In genomic region chr4:119854307-119855144, GRCm38 (mm10) we compare ENCODE assay signal across 13 mouse cellular contexts.
DNase-seq lines count a peak whose midpoint lies in the region; ATAC-seq and TF ChIP-seq lines count a peak whose summit lies in the region.
"Had no signal": no experiment of that assay in that cellular context is flagged by ENCODE, and none has a peak within 500 bp of the region (broad histone marks: within the 10 kb centered on the region; RNA-seq: fewer than 3 reads in every experiment).

No protein-coding gene starts in this region.

- ATAC-seq in hindbrain, embryonic 13.5 days (ENCODE audit: low FRiP score), result peak; percentile 75; the same call in 1 of the 2 replicates
- ATAC-seq in hindbrain, embryonic 12.5 days (ENCODE audit: low FRiP score), result no peak
- ATAC-seq in lung, postnatal 0 days, result peak; percentile 88
- ATAC-seq in embryonic facial prominence, embryonic 14.5 days (ENCODE audit: low read depth), result peak; percentile 60
- ATAC-seq: CD4-positive, CD25-positive, alpha-beta regulatory T cell, adult 4 months; Patski had no signal

- 64% methylated on average over 9 of the region's 9 CpGs for WGBS in hindbrain, embryonic 13.5 days
- WGBS in hindbrain, embryonic 12.5 days, result 69% methylated on average over 9 of the region's 9 CpGs
- 60% methylated on average over 9 of the region's 9 CpGs for WGBS in lung, postnatal 0 days
- 48% methylated on average over 9 of the region's 9 CpGs for WGBS in embryonic facial prominence, embryonic 14.5 days

- no peak for TF ChIP-seq EP300 in lung, postnatal 0 days (IDR thresholded peaks at IDR 0.05)

- H3K27ac ChIP-seq in hindbrain, embryonic 13.5 days, result no peak overlapping the region
- no peak overlapping the region for H3K27ac ChIP-seq in hindbrain, embryonic 12.5 days
- no peak overlapping the region for H3K27ac ChIP-seq in lung, postnatal 0 days (ENCODE audit: low read length)
- H3K27ac ChIP-seq in embryonic facial prominence, embryonic 14.5 days (replicated peaks; ENCODE audit: low read depth, low read length), result no peak overlapping the region
- H3K27ac ChIP-seq: macrophage had no signal

- H3K9me3 ChIP-seq in hindbrain, embryonic 13.5 days, result no peaks in the 10 kb centered on the region
- H3K9me3 ChIP-seq in hindbrain, embryonic 12.5 days (replicated peaks), result no peaks in the 10 kb centered on the region
- no peaks in the 10 kb centered on the region for H3K9me3 ChIP-seq in lung, postnatal 0 days (ENCODE audit: low read length)
- no peaks in the 10 kb centered on the region for H3K9me3 ChIP-seq in embryonic facial prominence, embryonic 14.5 days (ENCODE audit: control insufficient read depth, low read length)

- peak; percentile 56 for TF ChIP-seq CTCF in lung, postnatal 0 days (IDR thresholded peaks at IDR 0.05)

- no peak overlapping the region for H3K4me2 ChIP-seq in hindbrain, embryonic 13.5 days
- H3K4me2 ChIP-seq in hindbrain, embryonic 12.5 days (replicated peaks), result no peak overlapping the region
- no peak overlapping the region for H3K4me2 ChIP-seq in lung, postnatal 0 days (replicated peaks; ENCODE audit: low read depth, low read length)
- no peak overlapping the region for H3K4me2 ChIP-seq in embryonic facial prominence, embryonic 14.5 days (ENCODE audit: low read depth, low read length)

- H3K9ac ChIP-seq in hindbrain, embryonic 13.5 days, result no peak overlapping the region
- H3K9ac ChIP-seq in hindbrain, embryonic 12.5 days, result no peak overlapping the region
- H3K9ac ChIP-seq in lung, postnatal 0 days (replicated peaks; ENCODE audit: low read depth), result no peak overlapping the region
- no peak overlapping the region for H3K9ac ChIP-seq in embryonic facial prominence, embryonic 14.5 days (ENCODE audit: low read depth, low read length)

- no peaks in the 10 kb centered on the region for H3K27me3 ChIP-seq in hindbrain, embryonic 13.5 days
- no peaks in the 10 kb centered on the region for H3K27me3 ChIP-seq in hindbrain, embryonic 12.5 days
- H3K27me3 ChIP-seq in lung, postnatal 0 days (replicated peaks; ENCODE audit: insufficient read depth, low read length), result no peaks in the 10 kb centered on the region
- H3K27me3 ChIP-seq in embryonic facial prominence, embryonic 14.5 days (replicated peaks; ENCODE audit: control insufficient read depth, insufficient read depth, low read length), result no peaks in the 10 kb centered on the region
- H3K27me3 ChIP-seq: Patski had no signal

- H3K4me1 ChIP-seq in hindbrain, embryonic 13.5 days (replicated peaks), result peaks cover 6% of the 10 kb centered on the region; the same call in 1 of the 2 replicates
- peaks cover 4% of the 10 kb centered on the region; the same call in 1 of the 2 replicates for H3K4me1 ChIP-seq in hindbrain, embryonic 12.5 days
- peaks cover 4% of the 10 kb centered on the region; the same call in 1 of the 2 replicates for H3K4me1 ChIP-seq in lung, postnatal 0 days (ENCODE audit: insufficient read depth, low read depth, low read length)
- peaks cover 9% of the 10 kb centered on the region for H3K4me1 ChIP-seq in embryonic facial prominence, embryonic 14.5 days (ENCODE audit: control insufficient read depth, insufficient read depth, low read length)

- H3K4me3 ChIP-seq in hindbrain, embryonic 13.5 days, result no peak overlapping the region
- H3K4me3 ChIP-seq in hindbrain, embryonic 12.5 days, result no peak overlapping the region
- H3K4me3 ChIP-seq in lung, postnatal 0 days (ENCODE audit: low read depth, low read length), result no peak overlapping the region
- H3K4me3 ChIP-seq in embryonic facial prominence, embryonic 14.5 days (ENCODE audit: low read depth, low read length), result no peak overlapping the region

- H3K36me3 ChIP-seq in hindbrain, embryonic 13.5 days, result no peaks in the 10 kb centered on the region
- no peaks in the 10 kb centered on the region for H3K36me3 ChIP-seq in hindbrain, embryonic 12.5 days
- H3K36me3 ChIP-seq in lung, postnatal 0 days (ENCODE audit: insufficient read depth, low read length), result no peaks in the 10 kb centered on the region
- no peaks in the 10 kb centered on the region for H3K36me3 ChIP-seq in embryonic facial prominence, embryonic 14.5 days (ENCODE audit: control insufficient read depth, insufficient read depth, low read length)

- peak; percentile 74 for DNase-seq in lung, postnatal 0 days (ENCODE audit: low spot score)
- no peak for DNase-seq in lung, postnatal 36 days
- DNase-seq in embryonic facial prominence, embryonic 14.5 days (ENCODE audit: low spot score), result peak; percentile 13
- DNase-seq in retina, postnatal 1 day, result peak; percentile 34
- no peak for DNase-seq in adrenal gland, adult 2 months
- DNase-seq: adrenal gland, postnatal 10 days; heart, postnatal 10 days; kidney, adult 2 months had no signal

Comparison
In these comparisons a context has a peak if more than half of its experiments do, and no peak if none do; other contexts are left out.
1. DNase-seq: peak in lung, postnatal 0 days (single experiment), embryonic facial prominence, embryonic 14.5 days (single experiment) and retina, postnatal 1 day (single experiment); none in lung, postnatal 36 days (single experiment) and adrenal gland, adult 2 months (single experiment).